ENCODE assay signal across 12 mouse cellular contexts in genomic region chr11:89209072-89209471, GRCm38 (mm10).
A peak's percentile ranks its signal among the peaks of the same experiment; 100 is the strongest.
DNase-seq lines count a peak whose midpoint lies in the region; ATAC-seq and TF ChIP-seq lines count a peak whose summit lies in the region.
"Had no signal": no experiment of that assay in that cellular context is flagged by ENCODE, and none has a peak within 500 bp of the region (broad histone marks: within the 10 kb centered on the region; RNA-seq: fewer than 3 reads in every experiment).

No protein-coding gene starts in this region.

- peaks cover 17% of the 10 kb centered on the region for H3K4me1 ChIP-seq in forebrain, embryonic 12.5 days
- no peaks in the 10 kb centered on the region for H3K4me1 ChIP-seq in stomach, postnatal 0 days (replicated peaks; ENCODE audit: control insufficient read depth, insufficient read depth)

- H3K9ac ChIP-seq in forebrain, embryonic 12.5 days = no peak overlapping the region
- no peak overlapping the region for H3K9ac ChIP-seq in stomach, postnatal 0 days (ENCODE audit: low read length)
- H3K9ac ChIP-seq: neural tube, embryonic 13.5 days had no signal

- H3K36me3 ChIP-seq in forebrain, embryonic 12.5 days (replicated peaks) = no peaks in the 10 kb centered on the region
- H3K36me3 ChIP-seq in stomach, postnatal 0 days (ENCODE audit: control insufficient read depth, insufficient read depth, low read length) = no peaks in the 10 kb centered on the region
- H3K36me3 ChIP-seq: G1E; neural tube, embryonic 13.5 days had no signal

- H3K27ac ChIP-seq in forebrain, embryonic 12.5 days = no peak overlapping the region
- no peak overlapping the region for H3K27ac ChIP-seq in stomach, postnatal 0 days (replicated peaks)
- H3K27ac ChIP-seq: neural tube, embryonic 13.5 days had no signal

- no peaks in the 10 kb centered on the region for H3K9me3 ChIP-seq in forebrain, embryonic 12.5 days
- H3K9me3 ChIP-seq in stomach, postnatal 0 days (ENCODE audit: control insufficient read depth, low read length) = no peaks in the 10 kb centered on the region
- H3K9me3 ChIP-seq: neural tube, embryonic 13.5 days had no signal

- whole genome bisulfite sequencing in forebrain, embryonic 12.5 days = 30% methylated on average over 6 of the region's 6 CpGs
- 49% methylated on average over 6 of the region's 6 CpGs for WGBS in stomach, postnatal 0 days

- H3K4me3 ChIP-seq in forebrain, embryonic 12.5 days (replicated peaks) = no peak overlapping the region; the same call in 1 of the 2 replicates
- H3K4me3 ChIP-seq in stomach, postnatal 0 days (ENCODE audit: low read depth, low read length) = no peak overlapping the region
- H3K4me3 ChIP-seq: neural tube, embryonic 13.5 days had no signal

- DNase-seq in kidney, postnatal 4 days = peak; percentile 21 to 35
- no peak for DNase-seq in kidney, adult 18-20 months
- DNase-seq in thymus, postnatal 14 days = peak; percentile 13
- no peak for DNase-seq in thymus, postnatal 36 days
- no peak for DNase-seq in stomach, postnatal 0 days (ENCODE audit: low spot score)
- no peak for DNase-seq in heart, adult 9 months (ENCODE audit: low spot score in 2 of 2)
- DNase-seq in testis, postnatal 10 days (ENCODE audit: low spot score) = no peak
- DNase-seq: adrenal gland, adult 8-10 months; lung, postnatal 36 days had no signal

- no peak for TF ChIP-seq EP300 in stomach, postnatal 0 days (optimal IDR thresholded peaks at IDR 0.05)

- peak; percentile 44; the same call in 1 of the 2 replicates for ATAC-seq in forebrain, embryonic 12.5 days (ENCODE audit: low FRiP score)
- ATAC-seq in stomach, postnatal 0 days (ENCODE audit: low FRiP score, low TSS enrichment) = no peak

- peaks cover 9% of the 10 kb centered on the region for H3K27me3 ChIP-seq in forebrain, embryonic 12.5 days
- no peaks in the 10 kb centered on the region for H3K27me3 ChIP-seq in stomach, postnatal 0 days (ENCODE audit: control insufficient read depth, insufficient read depth, low read length)
- H3K27me3 ChIP-seq: neural tube, embryonic 13.5 days had no signal

- no peak overlapping the region for H3K4me2 ChIP-seq in forebrain, embryonic 12.5 days
- no peak overlapping the region for H3K4me2 ChIP-seq in stomach, postnatal 0 days (replicated peaks; ENCODE audit: low read depth)

- peak; percentile 50 for TF ChIP-seq CTCF in stomach, postnatal 0 days (IDR thresholded peaks at IDR 0.05; ENCODE audit: low read depth)

Comparison
In these comparisons a context has a peak if more than half of its experiments do, and no peak if none do; other contexts are left out.
1. DNase-seq: peak in kidney, postnatal 4 days (2 of 2) and thymus, postnatal 14 days (single experiment); none in kidney, adult 18-20 months (single experiment), thymus, postnatal 36 days (0 of 2), stomach, postnatal 0 days (single experiment), heart, adult 9 months (0 of 2) and testis, postnatal 10 days (single experiment).